Mouse (Mus musculus) small intestine, adult 2 months (tissue): ENCODE measurements around the gene Clmn.

ENCODE experiments used
- CTCF ChIP-seq: fragments of 200-500 bp; IDR thresholded peaks from 2 replicates; pipeline ENCODE4 v1.5.1; 2012; ENCODE audit warnings: low read depth, mild to moderate bottlenecking, control low read depth, inconsistent platforms, low read length, moderate library complexity, mixed read lengths; ENCODE audit not compliant: insufficient replicate concordance, insufficient read length; ENCODE audit errors: extremely low read depth
- POLR2A ChIP-seq: fragments of 200-500 bp; IDR thresholded peaks from 2 replicates; pipeline ENCODE4 v1.6.1; 2012; ENCODE audit warnings: low read depth, mild to moderate bottlenecking, control low read depth, inconsistent platforms, low read length, moderate library complexity

DNA sequence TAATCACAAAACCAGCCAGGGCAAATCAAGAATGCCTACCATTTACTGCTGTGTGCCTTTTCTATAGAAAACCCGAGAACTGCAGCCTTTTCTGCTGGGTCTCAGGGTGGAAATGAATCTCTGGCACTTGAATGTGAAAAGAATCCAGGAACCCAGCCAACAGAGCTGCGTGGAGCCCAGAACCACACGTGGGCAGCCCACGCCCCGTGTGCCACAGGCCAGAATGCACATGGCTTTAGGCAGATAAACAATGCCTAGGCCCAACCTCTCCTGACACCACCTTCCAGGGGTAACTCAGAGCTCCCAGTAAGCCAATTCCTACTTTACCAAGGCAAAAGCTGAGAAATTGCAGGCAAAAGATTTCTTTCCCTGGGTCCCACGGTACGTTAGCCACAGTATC is 5.7 kb downstream of the Clmn start:
- TF ChIP-seq CTCF: no peak
- TF ChIP-seq POLR2A: no peak
